Mouse (Mus musculus) skeletal muscle tissue, adult 2 months (tissue): Measurements from ENCODE around the gene Hist1h4i.

Experiments used
- DNase-seq: peaks from one replicate; pipeline ENCODE4 v3.0.0-alpha.2; 2012; ENCODE audit warnings: low read depth, low spot score

The Hist1h4i gene

GRCm38 (mm10) chr13:22009642-22010041, 31.5 kb downstream of the Hist1h4i start, which contains the start of gene Prss16:
TSS of gene Prss16 (minus strand) at chr13:22009742.
- DNase-seq: no peak

GRCm38 (mm10) chr13:22008707-22009106, 32.5 kb downstream of the Hist1h4i start:
- DNase-seq: no peak

GRCm38 (mm10) chr13:22007872-22008271, 33.3 kb downstream of the Hist1h4i start:
- DNase-seq: no peak

- no peak for DNase-seq
These were observed 34.0 kb downstream of the Hist1h4i start for GRCm38 (mm10) chr13:22007121-22007510.

- DNase-seq: no peak
These were observed 34.6 kb downstream of the Hist1h4i start for GRCm38 (mm10) chr13:22006334-22007120.

GRCm38 (mm10) chr13:22005605-22006333, 35.4 kb downstream of the Hist1h4i start:
- DNase-seq: no peak

GRCm38 (mm10) chr13:22001823-22002222, 39.3 kb downstream of the Hist1h4i start:
- no peak for DNase-seq

GRCm38 (mm10) chr13:22001346-22001745, 39.8 kb downstream of the Hist1h4i start:
- DNase-seq: no peak

- DNase-seq: no peak
These were observed 42.0 kb downstream of the Hist1h4i start for GRCm38 (mm10) chr13:21999147-21999546.

GRCm38 (mm10) chr13:21998412-21998811, 42.8 kb downstream of the Hist1h4i start:
- no peak for DNase-seq

GRCm38 (mm10) chr13:21997821-21998220, 43.3 kb downstream of the Hist1h4i start:
- no peak for DNase-seq

- no peak for DNase-seq
These were observed 43.9 kb downstream of the Hist1h4i start for GRCm38 (mm10) chr13:21997201-21997820.

GRCm38 (mm10) chr13:21996840-21997185, 44.3 kb downstream of the Hist1h4i start:
- no peak for DNase-seq

- no peak for DNase-seq
These were observed 44.9 kb downstream of the Hist1h4i start for GRCm38 (mm10) chr13:21996101-21996839.

GRCm38 (mm10) chr13:21995331-21995914, 45.7 kb downstream of the Hist1h4i start:
- no peak for DNase-seq

GRCm38 (mm10) chr13:21994896-21995295, 46.3 kb downstream of the Hist1h4i start:
- DNase-seq: no peak

- DNase-seq: no peak
These were observed 47.0 kb downstream of the Hist1h4i start for GRCm38 (mm10) chr13:21993957-21994738.

GRCm38 (mm10) chr13:21992550-21992949, 48.6 kb downstream of the Hist1h4i start:
- no peak for DNase-seq
